Mouse (Mus musculus): ENCODE data around the gene Slc4a1. TPM values are rescaled to one million over a fixed set of nuclear protein-coding genes. Genes with fewer than 3 reads are reported as not detected.

Slc4a1 gene
- total RNA-seq, 2 experiments from 2014 or later = 0.47 to 1.2 TPM

DNA sequence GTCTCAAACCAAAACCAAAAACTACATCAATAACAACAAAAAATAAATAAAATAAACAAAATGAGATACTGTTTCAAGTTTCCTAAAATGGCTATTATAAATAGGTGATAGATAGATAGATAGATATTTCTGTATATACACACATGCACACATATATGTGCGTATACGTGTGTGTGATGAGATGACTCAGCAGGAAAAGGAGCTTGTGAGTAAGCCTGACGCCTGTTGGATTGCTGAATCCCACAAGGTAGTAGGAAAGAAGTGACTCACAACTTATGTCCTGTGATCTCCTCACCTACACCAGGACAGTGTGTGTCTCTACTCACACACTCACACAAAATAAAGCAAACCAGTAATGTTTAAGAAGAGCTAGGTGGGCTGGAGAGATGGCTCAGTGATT, 16.8 kb upstream of the Slc4a1 start:
- no peak for DNase-seq (ENCODE audit: extremely low spot score in 1 of 2, low spot score in 2 of 2)
- intact Hi-C loops (cut with DNase I) = no loop called here

- intact Hi-C loops (cut with DNase I) = no loop called here
- DNase-seq (ENCODE audit: extremely low spot score in 1 of 2, low spot score in 2 of 2) = no peak
Measured at GRCm38 (mm10) chr11:102381341-102382100, 15.5 kb upstream of the Slc4a1 start.

- intact Hi-C loops (cut with DNase I) = no loop called here
- no peak for DNase-seq (ENCODE audit: extremely low spot score in 1 of 2, low spot score in 2 of 2)
Measured at GRCm38 (mm10) chr11:102380091-102380490, 14.1 kb upstream of the Slc4a1 start.

DNA sequence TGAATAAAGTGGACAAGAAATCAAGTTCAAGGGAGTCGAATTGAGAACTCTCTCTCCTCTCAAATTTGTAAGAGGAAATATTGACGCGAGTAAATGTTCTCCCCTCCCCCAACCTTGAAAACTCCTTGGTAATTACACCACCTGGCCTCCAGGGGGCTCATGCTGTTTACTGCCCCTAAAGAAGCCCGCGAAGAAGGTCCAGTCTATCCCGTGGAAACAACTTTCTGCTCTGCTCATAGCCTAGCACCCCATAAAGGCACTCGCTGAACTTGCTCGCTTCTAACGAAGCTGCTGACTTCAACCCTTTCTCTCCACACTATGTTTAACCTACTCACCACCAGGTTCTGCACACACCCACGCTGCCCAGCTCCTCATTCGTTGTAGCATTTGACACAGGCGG, 11.2 kb upstream of the Slc4a1 start:
- no peak for DNase-seq (ENCODE audit: extremely low spot score in 1 of 2, low spot score in 2 of 2)
- intact Hi-C loops (cut with DNase I) = no loop called here

DNA sequence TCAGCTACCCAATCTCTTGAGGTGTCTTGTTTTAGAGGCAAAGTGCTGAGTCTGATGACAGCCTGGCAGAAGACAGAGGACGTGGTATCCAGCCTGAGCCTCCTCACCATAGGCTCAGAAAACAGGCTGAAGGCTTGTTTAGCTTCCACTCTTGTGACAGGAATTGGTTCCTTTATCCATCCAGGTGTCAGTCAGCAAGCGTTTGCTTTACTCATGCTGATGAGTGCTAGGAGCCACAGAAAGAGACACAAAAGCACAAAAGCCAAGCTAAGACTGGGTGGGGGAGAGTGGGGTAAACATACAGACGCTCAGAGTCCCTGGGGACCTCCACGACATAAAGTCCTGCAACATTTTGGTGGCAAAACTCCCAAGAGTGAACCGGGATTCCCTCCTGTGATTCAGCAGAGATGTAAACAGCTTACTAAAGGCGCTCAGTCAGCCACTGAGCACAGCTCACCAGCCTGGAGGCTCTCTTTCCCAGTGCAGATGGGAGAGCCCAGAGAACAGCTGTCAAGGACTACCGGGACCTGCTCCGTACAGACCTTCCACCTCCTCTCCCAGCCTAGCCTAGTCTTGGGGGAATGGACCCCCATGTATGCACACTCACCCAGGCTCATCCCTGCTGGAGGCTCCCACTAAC, 10.3 kb upstream of the Slc4a1 start:
- intact Hi-C loops (cut with DNase I) = no loop called here
- DNase-seq (ENCODE audit: extremely low spot score in 1 of 2, low spot score in 2 of 2) = no peak

- intact Hi-C loops (cut with DNase I) = no loop called here
- DNase-seq (ENCODE audit: extremely low spot score in 1 of 2, low spot score in 2 of 2) = no peak
Measured at GRCm38 (mm10) chr11:102375196-102376173, 9.5 kb upstream of the Slc4a1 start.

- no peak for DNase-seq (ENCODE audit: extremely low spot score in 1 of 2, low spot score in 2 of 2)
- intact Hi-C loops (cut with DNase I) = no loop called here
Measured at GRCm38 (mm10) chr11:102374108-102374725, 8.2 kb upstream of the Slc4a1 start.

DNA sequence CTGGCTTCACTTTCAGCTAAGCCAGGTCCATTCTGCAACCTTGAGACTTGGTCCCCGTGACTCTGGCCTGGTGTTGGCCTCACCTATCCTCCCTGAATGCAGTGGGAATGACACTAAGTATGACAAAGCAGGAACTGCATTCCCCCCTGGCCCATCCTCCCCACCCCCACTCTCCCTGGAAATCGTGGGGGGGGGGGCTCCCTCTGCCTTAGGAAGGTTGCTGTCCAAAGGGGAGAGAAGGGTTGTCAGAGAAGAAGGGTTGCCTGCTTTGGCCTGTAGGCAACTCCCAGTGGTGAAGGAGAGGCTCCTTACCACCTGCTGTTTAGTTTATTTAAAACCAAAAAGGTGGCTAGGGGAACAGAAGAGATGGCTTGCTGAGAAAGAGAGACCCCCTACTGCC, 7.6 kb upstream of the Slc4a1 start:
- intact Hi-C loops (cut with DNase I) = no loop called here
- no peak for DNase-seq (ENCODE audit: extremely low spot score in 1 of 2, low spot score in 2 of 2)

DNA sequence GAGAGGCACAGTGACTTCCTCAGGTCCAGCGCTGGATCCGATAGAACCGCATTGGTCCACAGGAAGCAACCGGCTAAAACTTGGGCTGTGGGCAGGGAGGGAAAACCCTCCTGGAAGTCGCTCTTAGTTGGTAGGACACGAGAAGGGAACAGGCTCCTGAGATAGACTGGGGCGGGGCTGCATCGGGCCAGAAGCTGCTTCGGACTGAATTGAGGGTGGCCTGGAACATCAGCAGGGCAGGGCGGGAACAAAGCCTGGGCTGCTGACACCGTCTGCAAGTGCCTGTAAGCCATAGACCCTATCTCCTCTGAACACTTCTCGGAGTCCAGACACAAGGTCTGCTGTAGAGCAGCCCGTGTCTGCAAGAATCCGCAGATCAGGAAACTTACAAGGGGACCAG, 6.9 kb upstream of the Slc4a1 start:
- no peak for DNase-seq (ENCODE audit: extremely low spot score in 1 of 2, low spot score in 2 of 2)
- intact Hi-C loops (cut with DNase I) = no loop called here

DNA sequence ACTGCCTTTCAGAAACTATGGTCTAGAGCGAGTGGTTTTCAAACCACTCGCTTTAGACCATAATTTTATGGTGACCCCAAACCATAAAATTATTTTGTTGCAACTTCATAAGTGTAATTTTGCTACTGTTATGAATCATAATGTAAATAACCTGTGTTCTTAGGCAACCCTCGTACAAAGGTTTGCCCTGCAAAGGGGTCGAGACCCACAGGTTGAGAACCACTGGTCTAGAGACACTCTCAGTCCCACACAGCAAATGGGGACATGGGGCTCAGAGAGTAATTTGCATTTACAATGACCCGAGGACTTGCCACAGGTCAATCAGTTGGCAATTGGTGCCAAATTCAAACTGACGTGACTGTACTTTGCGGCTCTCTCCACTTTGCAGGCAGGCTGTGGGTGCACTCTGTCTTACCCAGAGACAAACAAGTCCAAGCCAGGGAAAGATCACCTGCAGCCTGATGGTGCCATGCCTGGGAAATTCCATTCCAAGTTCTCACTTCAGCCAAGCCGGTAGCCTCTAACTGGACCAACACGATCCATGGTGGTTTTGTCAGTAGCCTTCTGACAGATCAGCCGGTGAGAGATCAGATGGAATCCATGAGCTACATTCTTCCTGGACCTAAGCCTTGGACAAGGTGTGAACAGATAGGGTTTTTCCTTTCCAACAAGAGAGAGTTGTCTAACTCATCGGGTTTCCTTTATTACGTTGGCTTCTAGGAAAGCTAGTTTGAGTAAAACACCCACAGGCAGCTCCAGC, 6.1 kb upstream of the Slc4a1 start:
- DNase-seq (ENCODE audit: extremely low spot score in 1 of 2, low spot score in 2 of 2) = no peak
- intact Hi-C loops (cut with DNase I) = no loop called here

- intact Hi-C loops (cut with DNase I) = no loop called here
- DNase-seq (ENCODE audit: extremely low spot score in 1 of 2, low spot score in 2 of 2) = no peak
Measured at GRCm38 (mm10) chr11:102370285-102370684, 4.3 kb upstream of the Slc4a1 start.

DNA sequence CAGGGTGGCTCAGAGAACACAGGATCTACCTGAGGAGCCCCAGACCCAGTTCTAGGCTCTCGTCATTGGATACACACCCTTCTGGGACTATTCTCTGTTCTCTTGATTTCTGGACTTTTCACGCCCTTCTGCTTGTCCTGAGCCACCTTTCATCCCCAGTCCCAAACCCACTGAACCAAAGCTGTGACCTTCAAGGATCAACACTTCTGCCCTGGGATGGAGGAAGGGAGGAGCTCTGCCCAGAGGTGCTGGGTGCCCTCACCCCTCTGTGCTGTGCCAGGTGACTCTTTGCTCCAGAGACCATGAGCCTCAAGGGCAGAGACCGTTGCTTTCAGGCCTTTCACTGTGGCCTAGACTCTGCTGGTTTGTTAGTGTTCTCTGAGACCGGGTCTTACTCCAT, 3.3 kb upstream of the Slc4a1 start:
- intact Hi-C loops (cut with DNase I) = no loop called here

DNA sequence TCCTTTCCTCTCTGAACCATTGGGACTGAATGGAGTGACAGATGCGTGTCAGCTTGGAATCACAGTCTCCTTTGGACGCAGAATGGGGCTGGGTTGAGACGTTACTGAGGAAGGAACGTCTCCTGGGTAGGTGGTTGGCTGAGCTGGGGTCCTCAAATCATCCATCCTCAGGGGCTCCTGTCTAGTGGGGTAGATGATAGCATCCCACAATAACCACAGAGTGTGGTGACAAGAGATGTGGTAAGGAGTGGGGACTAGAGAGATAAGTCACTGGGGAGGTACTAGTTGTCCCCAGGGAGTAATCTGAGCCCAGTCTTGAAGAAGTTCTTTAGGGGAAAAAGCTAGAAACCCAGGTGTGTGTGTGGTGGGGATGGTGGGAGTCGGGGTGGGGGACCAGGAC, 2.3 kb upstream of the Slc4a1 start:
- intact Hi-C loops (cut with DNase I) = no loop called here
- DNase-seq (ENCODE audit: extremely low spot score in 1 of 2, low spot score in 2 of 2) = no peak

More for the DNA sequence above, 3.3 kb upstream of the Slc4a1 start:
- no peak for DNase-seq (ENCODE audit: extremely low spot score in 1 of 2, low spot score in 2 of 2)

- intact Hi-C loops (cut with DNase I) = no loop called here
- DNase-seq (ENCODE audit: extremely low spot score in 1 of 2, low spot score in 2 of 2) = no peak
Measured at GRCm38 (mm10) chr11:102367504-102368280, 1.7 kb upstream of the Slc4a1 start.

GRCm38 (mm10) chr11:102365699-102366098, 304 bp downstream of the Slc4a1 start:
- intact Hi-C loops (cut with DNase I) = no loop called here
- DNase-seq (ENCODE audit: extremely low spot score in 1 of 2, low spot score in 2 of 2) = no peak

- intact Hi-C loops (cut with DNase I) = no loop called here
- DNase-seq (ENCODE audit: extremely low spot score in 1 of 2, low spot score in 2 of 2) = no peak
Measured at GRCm38 (mm10) chr11:102364570-102365371, 1.2 kb downstream of the Slc4a1 start.

DNA sequence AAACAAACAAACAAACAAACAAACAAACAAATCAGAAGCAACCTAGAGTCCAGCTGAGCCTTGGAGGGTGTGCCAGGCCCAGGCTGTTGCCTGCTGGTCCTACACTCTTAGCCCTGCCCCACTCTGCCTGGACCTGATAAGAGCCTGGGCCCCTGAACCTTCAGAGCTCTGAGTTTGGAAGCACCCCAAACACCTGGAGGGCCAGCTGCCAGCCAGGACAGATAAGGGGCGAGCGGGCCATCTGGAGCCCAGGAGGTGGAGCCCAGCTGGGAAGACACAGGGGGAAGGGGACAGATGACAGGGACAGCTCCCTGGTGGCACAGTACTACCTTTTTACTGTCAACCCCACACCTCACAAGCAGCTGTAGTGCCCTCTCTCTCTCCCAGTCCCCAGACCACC, 2.4 kb downstream of the Slc4a1 start:
- intact Hi-C loops (cut with DNase I) = no loop called here
- DNase-seq (ENCODE audit: extremely low spot score in 1 of 2, low spot score in 2 of 2) = no peak
